Mouse (Mus musculus) MEL (cell line): ENCODE data around the gene Plin2. TPM values are rescaled to one million over a fixed set of nuclear protein-coding genes. Genes with fewer than 3 reads are reported as not detected.

ENCODE experiments used
- DNase-seq: peaks from one replicate; pipeline ENCODE4 v3.0.0; 2011; ENCODE audit warnings: low read depth, low spot score
- H3K27ac ChIP-seq: 2 replicates; pipeline ENCODE4 v1.5.1; 2012; ENCODE audit warnings: low read depth, mild to moderate bottlenecking, control low read depth, low read length, moderate library complexity; ENCODE audit not compliant: control insufficient read depth
- H3K27me3 ChIP-seq, 2 experiments: fragments of 150-350 bp in 1 of 2; sonication (generic) in 1 of 2; 2 replicates each; pipeline ENCODE4 v1.6.1; 2012; ENCODE audit warnings: low read length in 2 of 2, mild to moderate bottlenecking in 2 of 2, improper control_type of control experiment in 1 of 2, moderate library complexity in 1 of 2; ENCODE audit not compliant: insufficient read depth in 2 of 2, control insufficient read depth in 1 of 2
- H3K36me3 ChIP-seq, 2 experiments: 2 replicates each; pipeline ENCODE4 v1.6.1; 2012 to 2014; ENCODE audit warnings: low read length in 2 of 2, improper control_type of control experiment in 1 of 2, inconsistent platforms in 1 of 2, mild to moderate bottlenecking in 1 of 2; ENCODE audit not compliant: insufficient read depth in 2 of 2, control insufficient read depth in 1 of 2
- H3K4me1 ChIP-seq, 2 experiments: fragments of 150-350 bp in 1 of 2; sonication (generic) in 1 of 2; 2 replicates each; pipeline ENCODE4 v1.6.1; 2012; ENCODE audit warnings: low read length in 2 of 2, improper control_type of control experiment in 1 of 2, mild to moderate bottlenecking in 1 of 2; ENCODE audit not compliant: insufficient read depth in 2 of 2, control insufficient read depth in 1 of 2
- H3K4me3 ChIP-seq, 2 experiments: fragments of 150-350 bp in 1 of 2; sonication (generic) in 1 of 2; 2 replicates each; pipeline ENCODE4 v1.5.1; 2012; ENCODE audit warnings: low read depth in 2 of 2, low read length in 2 of 2, mild to moderate bottlenecking in 2 of 2, moderate library complexity in 2 of 2, control low read depth in 1 of 2, improper control_type of control experiment in 1 of 2; ENCODE audit not compliant: control insufficient read depth in 1 of 2, insufficient read depth in 1 of 2
- H3K79me2 ChIP-seq: 2 replicates; pipeline ENCODE4 v1.6.1; 2012; ENCODE audit warnings: mild to moderate bottlenecking, low read length, moderate library complexity; ENCODE audit not compliant: control insufficient read depth, poor library complexity, insufficient read depth
- H3K9ac ChIP-seq: 2 replicates; pipeline ENCODE4 v1.6.1; 2012; ENCODE audit warnings: low read depth, mild to moderate bottlenecking, control low read depth, low read length, moderate library complexity; ENCODE audit not compliant: control insufficient read depth, poor library complexity, severe bottlenecking
- H3K9me3 ChIP-seq: fragments of 150-350 bp; sonication (generic); replicated peaks from 2 replicates; pipeline ENCODE4 v1.6.1; 2012; ENCODE audit warnings: mild to moderate bottlenecking, low read length, improper control_type of control experiment, moderate library complexity; ENCODE audit not compliant: insufficient read depth
- BHLHE40 ChIP-seq: IDR thresholded peaks from 2 replicates; pipeline ENCODE4 v1.6.1; 2012; ENCODE audit warnings: low read depth, mild to moderate bottlenecking, inconsistent platforms, low read length, improper control_type of control experiment, borderline replicate concordance
- CHD1 ChIP-seq: IDR thresholded peaks from 2 replicates; pipeline ENCODE4 v1.6.1; 2012; ENCODE audit warnings: low read depth, mild to moderate bottlenecking, inconsistent platforms, low read length, improper control_type of control experiment
- CHD2 ChIP-seq: IDR thresholded peaks from 2 replicates; pipeline ENCODE4 v1.6.1; 2011; ENCODE audit warnings: low read length, improper control_type of control experiment
- CTCF ChIP-seq, 3 experiments: IDR thresholded peaks in 2 of 3; conservative IDR thresholded peaks in 1 of 3; 2 replicates each; pipeline ENCODE4 v1.5.1; 2011 to 2012; ENCODE audit warnings: low read length in 3 of 3, low read depth in 2 of 3, mild to moderate bottlenecking in 2 of 3, improper control_type of control experiment in 1 of 3, inconsistent platforms in 1 of 3, mixed read lengths in 1 of 3, moderate library complexity in 1 of 3; ENCODE audit not compliant: control insufficient read depth in 1 of 3, insufficient read depth in 1 of 3, poor library complexity in 1 of 3, severe bottlenecking in 1 of 3
- EP300 ChIP-seq, 2 experiments: IDR thresholded peaks; 2 replicates each; pipeline ENCODE4 v1.6.1; 2011; ENCODE audit warnings: improper control_type of control experiment in 2 of 2, low read length in 2 of 2, low read depth in 1 of 2, mild to moderate bottlenecking in 1 of 2
- ETS1 ChIP-seq: IDR thresholded peaks from 2 replicates; pipeline ENCODE4 v1.6.1; 2012; ENCODE audit warnings: low read depth, mild to moderate bottlenecking, inconsistent platforms, low read length, improper control_type of control experiment, moderate library complexity
- GABPA ChIP-seq: IDR thresholded peaks from 2 replicates; pipeline ENCODE4 v1.6.1; 2012; ENCODE audit warnings: low read depth, mild to moderate bottlenecking, inconsistent platforms, low read length, improper control_type of control experiment, moderate library complexity
- GATA1 ChIP-seq: IDR thresholded peaks from 2 replicates; pipeline ENCODE4 v1.6.1; 2011; ENCODE audit warnings: low read depth, low read length, improper control_type of control experiment
- HCFC1 ChIP-seq: IDR thresholded peaks from 2 replicates; pipeline ENCODE4 v1.6.1; 2012; ENCODE audit warnings: low read depth, mild to moderate bottlenecking, inconsistent platforms, low read length, improper control_type of control experiment, moderate library complexity
- JUND ChIP-seq: IDR thresholded peaks from 2 replicates; pipeline ENCODE4 v1.6.1; 2011; ENCODE audit warnings: low read depth, mild to moderate bottlenecking, improper control_type of control experiment, low read length
- MAX ChIP-seq: IDR thresholded peaks from 2 replicates; pipeline ENCODE4 v1.6.1; 2011; ENCODE audit warnings: low read length, improper control_type of control experiment
- MAZ ChIP-seq: IDR thresholded peaks from 2 replicates; pipeline ENCODE4 v1.6.1; 2012; ENCODE audit warnings: low read depth, mild to moderate bottlenecking, inconsistent platforms, low read length, improper control_type of control experiment
- MYB ChIP-seq: IDR thresholded peaks from 2 replicates; pipeline ENCODE4 v1.6.1; 2011; ENCODE audit warnings: mild to moderate bottlenecking, low read depth, low read length, improper control_type of control experiment
- MYC ChIP-seq: IDR thresholded peaks from 2 replicates; pipeline ENCODE4 v1.6.1; 2011; ENCODE audit warnings: low read depth, mild to moderate bottlenecking, low read length, improper control_type of control experiment, moderate library complexity
- NELFE ChIP-seq: IDR thresholded peaks from 2 replicates; pipeline ENCODE4 v1.6.1; 2011; ENCODE audit warnings: low read depth, low read length, improper control_type of control experiment
- NRF1 ChIP-seq: IDR thresholded peaks from 2 replicates; pipeline ENCODE4 v1.6.1; 2014; ENCODE audit warnings: low read depth, mild to moderate bottlenecking, inconsistent platforms, low read length, improper control_type of control experiment, moderate library complexity; ENCODE audit not compliant: poor library complexity, insufficient read depth, severe bottlenecking
- POLR2A ChIP-seq, 2 experiments: IDR thresholded peaks; 2 replicates each; pipeline ENCODE4 v1.6.1; 2011 to 2012; ENCODE audit warnings: low read length in 2 of 2, mild to moderate bottlenecking in 2 of 2, control low read depth in 1 of 2, improper control_type of control experiment in 1 of 2, low read depth in 1 of 2, moderate library complexity in 1 of 2; ENCODE audit not compliant: control insufficient read depth in 1 of 2, insufficient read depth in 1 of 2, poor library complexity in 1 of 2
- POLR2AphosphoS2 ChIP-seq: IDR thresholded peaks from 2 replicates; pipeline ENCODE4 v1.6.1; 2011; ENCODE audit warnings: low read length, improper control_type of control experiment
- POLR2AphosphoS5 ChIP-seq: IDR thresholded peaks from 2 replicates; pipeline ENCODE4 v1.6.1; 2012; ENCODE audit warnings: low read depth, borderline replicate concordance, mild to moderate bottlenecking, inconsistent platforms, low read length, moderate library complexity, mixed read lengths
- RAD21 ChIP-seq: IDR thresholded peaks from 2 replicates; pipeline ENCODE4 v1.6.1; 2011; ENCODE audit warnings: mild to moderate bottlenecking, low read depth, low read length, improper control_type of control experiment
- RCOR1 ChIP-seq: IDR thresholded peaks from 2 replicates; pipeline ENCODE4 v1.6.1; 2012; ENCODE audit warnings: low read depth, mild to moderate bottlenecking, inconsistent platforms, low read length, improper control_type of control experiment
- SIN3A ChIP-seq: IDR thresholded peaks from 2 replicates; pipeline ENCODE4 v1.6.1; 2012; ENCODE audit warnings: low read length, improper control_type of control experiment, inconsistent platforms
- TCF12 ChIP-seq: IDR thresholded peaks from 2 replicates; pipeline ENCODE4 v1.6.1; 2014; ENCODE audit warnings: low read depth, mild to moderate bottlenecking, inconsistent platforms, low read length, improper control_type of control experiment, moderate library complexity
- USF1 ChIP-seq: IDR thresholded peaks from 2 replicates; pipeline ENCODE4 v1.6.1; 2014; ENCODE audit warnings: low read depth, mild to moderate bottlenecking, inconsistent platforms, low read length, improper control_type of control experiment, moderate library complexity
- USF2 ChIP-seq, 2 experiments: IDR thresholded peaks; 2 replicates each; pipeline ENCODE4 v1.6.1; 2011 to 2012; ENCODE audit warnings: improper control_type of control experiment in 2 of 2, low read length in 2 of 2, borderline replicate concordance in 1 of 2, inconsistent platforms in 1 of 2, low read depth in 1 of 2, mild to moderate bottlenecking in 1 of 2; ENCODE audit not compliant: insufficient read depth in 1 of 2
- ZKSCAN1 ChIP-seq: IDR thresholded peaks from 2 replicates; pipeline ENCODE4 v1.6.1; 2012; ENCODE audit warnings: low read depth, mild to moderate bottlenecking, inconsistent platforms, low read length, improper control_type of control experiment, moderate library complexity
- ZNF384 ChIP-seq: IDR thresholded peaks from 2 replicates; pipeline ENCODE4 v1.6.1; 2012; ENCODE audit warnings: low read depth, mild to moderate bottlenecking, inconsistent platforms, low read length, improper control_type of control experiment
- polyA plus RNA-seq, 2 experiments: library from polyadenylated mRNA; stranded (reverse) in 1 of 2; unstranded in 1 of 2; fragments of >175 nt in 1 of 2; fragments of >200 nt in 1 of 2; gene quantifications; 2 replicates each; pipeline versions ENCODE4 v1.2.1 to v1.2.4; 2012; ENCODE audit warnings: low replicate concordance in 2 of 2, low read depth in 1 of 2; ENCODE audit not compliant: insufficient read length in 2 of 2, insufficient read depth in 1 of 2, missing spikeins in 1 of 2
- total RNA-seq: library from RNA; depleted of rRNA; stranded (reverse); fragments of 300-350 nt; gene quantifications from 2 replicates; pipeline ENCODE4 v1.2.3, GENCODE M21; 2012

Gene Plin2
- total and polyA plus RNA-seq, 3 experiments, result 75.9 to 92.2 TPM; not detected in 1

DNA sequence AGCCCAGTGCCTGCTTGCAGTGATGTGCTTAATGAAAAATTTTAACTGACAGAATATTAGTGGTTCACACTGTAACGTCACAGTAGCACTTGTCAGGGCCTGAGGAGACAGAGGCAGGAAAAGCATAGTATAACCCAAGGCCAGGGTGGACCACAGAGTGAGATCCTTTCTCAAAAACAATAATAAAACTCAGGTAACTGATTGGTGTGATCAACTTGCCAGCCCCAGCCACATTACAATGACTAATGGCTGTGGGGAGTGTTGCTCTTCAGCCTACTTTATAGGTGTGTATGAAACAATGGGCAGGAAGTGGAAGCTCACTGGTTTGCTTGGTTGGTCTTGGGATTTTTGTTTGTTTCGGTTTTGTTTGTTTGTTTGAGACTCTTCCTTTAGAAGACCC lies 43.7 kb upstream of the Plin2 start:
- H3K9ac ChIP-seq, result peak overlapping the region; percentile 21
- peak overlapping the region; percentile 21 for H3K27ac ChIP-seq
- H3K9me3 ChIP-seq, result no peaks in the 10 kb centered on the region
- H3K4me1 ChIP-seq, result peaks cover 2 to 8% of the 10 kb centered on the region in 2 experiments; a peak in 2 of 4 replicates
- DNase-seq, result peak; percentile 38
- no peaks in the 10 kb centered on the region for H3K79me2 ChIP-seq
- TF ChIP-seq MYB, result no peak
- TF ChIP-seq TCF12, result no peak
- no peak for TF ChIP-seq USF1
- no peak for TF ChIP-seq POLR2AphosphoS5
- no peak for TF ChIP-seq CHD1
- no peak for TF ChIP-seq CTCF (IDR thresholded peaks at IDR 0.05 in 2 of 3, conservative IDR thresholded peaks at IDR 0.05 in 1 of 3; ENCODE audit: control insufficient read depth in 1 of 3, insufficient read depth in 1 of 3, low read depth in 2 of 3, low read length in 3 of 3, poor library complexity in 1 of 3, severe bottlenecking in 1 of 3)
- TF ChIP-seq ZNF384, result no peak
- TF ChIP-seq RAD21, result no peak
- no peak for TF ChIP-seq ZKSCAN1
- no peak for TF ChIP-seq NRF1
- H3K4me3 ChIP-seq, result no peak overlapping the region
- H3K27me3 ChIP-seq, result no peaks in the 10 kb centered on the region
- H3K36me3 ChIP-seq, result peaks cover 0 to 9% of the 10 kb centered on the region in 2 experiments; a peak in 2 of 4 replicates

DNA sequence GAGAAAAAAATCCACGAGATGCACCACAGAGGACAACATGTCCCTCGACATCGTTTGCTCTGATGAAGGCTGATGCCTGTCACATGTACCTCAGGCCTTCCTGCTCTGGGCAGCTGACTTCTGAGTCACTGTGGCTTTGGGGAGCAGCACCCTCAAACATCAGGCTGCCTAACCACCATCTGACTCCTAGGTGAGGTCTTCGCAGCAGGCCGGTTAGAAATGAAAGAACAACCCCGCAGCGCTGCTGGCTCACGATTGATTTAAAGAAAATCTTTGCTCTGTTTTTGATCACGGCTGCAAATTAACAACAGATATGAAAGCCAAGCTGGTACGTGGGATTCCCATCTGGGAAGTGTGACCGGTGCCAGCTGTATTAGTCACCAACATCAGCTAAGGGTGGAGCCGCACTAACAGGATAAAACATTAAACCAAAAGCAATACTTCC lies 42.9 kb upstream of the Plin2 start:
- Histone ChIP-seq H3K79me2 (no peaks in the 10 kb centered on the region), H3K27me3 (no peaks in the 10 kb centered on the region), H3K9me3 (no peaks in the 10 kb centered on the region), H3K27ac (0 out of 2 replicates have a peak overlapping the region, but pooled peaks have one; percentile 8), H3K4me1 (peaks cover 2 to 8% of the 10 kb centered on the region in 2 experiments; a peak in 2 of 4 replicates), H3K9ac (peak overlapping the region; percentile 21), H3K4me3 (peak overlapping the region; percentile 25 to 34; a peak in 3 of 4 replicates), H3K36me3 (peaks cover 0 to 9% of the 10 kb centered on the region in 2 experiments; a peak in 2 of 4 replicates)
- peak; percentile 73 for DNase-seq
- no peak for TF ChIP-seq GABPA
- peak; percentile 58 for TF ChIP-seq MAX
- TF ChIP-seq ETS1, result peak; percentile 67
- TF ChIP-seq POLR2AphosphoS5, result no peak
- TF ChIP-seq JUND, result no peak
- no peak for TF ChIP-seq NELFE
- TF ChIP-seq POLR2AphosphoS2, result no peak
- no peak for TF ChIP-seq HCFC1
- 0 out of 2 replicates have a peak, but pooled peaks have one; percentile 26 for TF ChIP-seq RCOR1
- no peak for TF ChIP-seq ZNF384
- TF ChIP-seq CHD2, result no peak
- TF ChIP-seq MYC, result 0 out of 2 replicates have a peak, but pooled peaks have one; percentile 21
- no peak for TF ChIP-seq BHLHE40
- peak; percentile 40; the same call in 1 of the 2 replicates for TF ChIP-seq SIN3A
- no peak for TF ChIP-seq ZKSCAN1
- TF ChIP-seq POLR2A (IDR thresholded peaks at IDR 0.05; ENCODE audit: control insufficient read depth in 1 of 2, insufficient read depth in 1 of 2, low read depth in 1 of 2, low read length in 2 of 2, poor library complexity in 1 of 2), result no peak
- TF ChIP-seq USF1, result 0 out of 2 replicates have a peak, but pooled peaks have one; percentile 19
- no peak for TF ChIP-seq USF2 (IDR thresholded peaks at IDR 0.05; ENCODE audit: borderline replicate concordance in 1 of 2, insufficient read depth in 1 of 2, low read depth in 1 of 2, low read length in 2 of 2)
- no peak for TF ChIP-seq GATA1
- TF ChIP-seq EP300 (IDR thresholded peaks at IDR 0.05; ENCODE audit: low read depth in 1 of 2, low read length in 2 of 2), result peak; percentile 32 to 65; a peak in 3 of 4 replicates
- TF ChIP-seq MAZ, result no peak
